Mouse (Mus musculus) forebrain, embryonic 15.5 days (tissue): ENCODE results near the gene Pim1. TPM values are rescaled to one million over a fixed set of nuclear protein-coding genes. Genes with fewer than 3 reads are reported as not detected.
A peak's percentile ranks its signal among the peaks of the same experiment; 100 is the strongest.
"Not testable (repeated sequence)": the region's sequence is repeated elsewhere in the genome, so short reads cannot be mapped to it uniquely, and the experiment has no call there.

Experiments
- ATAC-seq: fragments of 200-750 bp; cut with Nextera tagmentation; replicated peaks from 2 replicates; pipeline ENCODE4 v1.8.0; 2017; ENCODE audit warnings: mild to moderate bottlenecking, moderate TSS enrichment, moderate library complexity
- H3K27ac ChIP-seq: fragments of 300-500 bp; sonication (generic); replicated peaks from 2 replicates; pipeline ENCODE4 v1.5.1; 2015; ENCODE audit warnings: mild to moderate bottlenecking, inconsistent platforms
- H3K27me3 ChIP-seq: fragments of 300-500 bp; sonication (generic); 2 replicates; pipeline ENCODE4 v1.6.1; 2015; ENCODE audit warnings: inconsistent platforms
- H3K36me3 ChIP-seq: fragments of 300-500 bp; sonication (generic); 2 replicates; pipeline ENCODE4 v1.6.1; 2015; ENCODE audit warnings: mild to moderate bottlenecking, inconsistent platforms
- H3K4me1 ChIP-seq: fragments of 300-500 bp; sonication (generic); 2 replicates; pipeline ENCODE4 v1.6.1; 2015; ENCODE audit warnings: inconsistent platforms
- H3K4me2 ChIP-seq: fragments of 300-500 bp; sonication (generic); replicated peaks from 2 replicates; pipeline ENCODE4 v1.6.1; 2015; ENCODE audit warnings: mild to moderate bottlenecking, inconsistent platforms
- H3K4me3 ChIP-seq: fragments of 300-500 bp; sonication (generic); 2 replicates; pipeline ENCODE4 v1.5.1; 2015; ENCODE audit warnings: mild to moderate bottlenecking, inconsistent platforms
- H3K9ac ChIP-seq: fragments of 300-500 bp; sonication (generic); replicated peaks from 2 replicates; pipeline ENCODE4 v1.6.1; 2015; ENCODE audit warnings: mild to moderate bottlenecking, inconsistent platforms
- H3K9me3 ChIP-seq: fragments of 300-500 bp; sonication (generic); 2 replicates; pipeline ENCODE4 v1.6.1; 2016; ENCODE audit warnings: inconsistent platforms
- WGBS: fragments of 180-500 bp; shearing (Covaris S2); methylation state at CpG from one replicate; pipeline ENCODE4 v1.1.7; 2015; ENCODE audit warnings: mixed read lengths; 5-methylcytosine and 5-hydroxymethylcytosine counted together
- polyA plus RNA-seq: library from polyadenylated mRNA; unstranded; fragments of >200 nt; fragmentation: Nextera tagmentation; extraction: Ambion mirVana; gene quantifications from 2 replicates; pipeline ENCODE4 v1.2.1, GENCODE M21; 2015

The Pim1 gene
- polyA plus RNA-seq, 1 experiment from 2014 or later, result 15.6 TPM

- Histone ChIP-seq H3K27ac (no peak overlapping the region), H3K4me1 (peaks cover 6% of the 10 kb centered on the region), H3K27me3 (no peaks in the 10 kb centered on the region), H3K4me2 (no peak overlapping the region), H3K9ac (no peak overlapping the region), H3K36me3 (peaks cover 10% of the 10 kb centered on the region), H3K9me3 (no peaks in the 10 kb centered on the region), H3K4me3 (no peak overlapping the region)
- ATAC-seq, result no peak
- WGBS, result 72% methylated on average over 4 of the region's 4 CpGs
These were observed 7.5 kb downstream of the Pim1 start for GRCm38 (mm10) chr17:29498028-29498427.

- not testable (repeated sequence) for H3K27ac ChIP-seq, ATAC-seq, H3K27me3 ChIP-seq, H3K36me3 ChIP-seq, H3K4me2 ChIP-seq, H3K4me1 ChIP-seq, H3K9me3 ChIP-seq, H3K4me3 ChIP-seq, H3K9ac ChIP-seq
- 88% methylated on average over 2 of the region's 2 CpGs for WGBS
These were observed 8.4 kb downstream of the Pim1 start for GRCm38 (mm10) chr17:29498952-29499351.

- Histone ChIP-seq H3K4me1 (no peaks in the 10 kb centered on the region), H3K4me2 (no peak overlapping the region), H3K4me3 (no peak overlapping the region), H3K36me3 (peaks cover 3% of the 10 kb centered on the region), H3K27me3 (no peaks in the 10 kb centered on the region), H3K27ac (no peak overlapping the region), H3K9ac (no peak overlapping the region), H3K9me3 (no peaks in the 10 kb centered on the region)
- ATAC-seq, result no peak
- 82% methylated on average over 6 of the region's 6 CpGs for WGBS
These were observed 9.0 kb downstream of the Pim1 start for GRCm38 (mm10) chr17:29499511-29499910.

DNA sequence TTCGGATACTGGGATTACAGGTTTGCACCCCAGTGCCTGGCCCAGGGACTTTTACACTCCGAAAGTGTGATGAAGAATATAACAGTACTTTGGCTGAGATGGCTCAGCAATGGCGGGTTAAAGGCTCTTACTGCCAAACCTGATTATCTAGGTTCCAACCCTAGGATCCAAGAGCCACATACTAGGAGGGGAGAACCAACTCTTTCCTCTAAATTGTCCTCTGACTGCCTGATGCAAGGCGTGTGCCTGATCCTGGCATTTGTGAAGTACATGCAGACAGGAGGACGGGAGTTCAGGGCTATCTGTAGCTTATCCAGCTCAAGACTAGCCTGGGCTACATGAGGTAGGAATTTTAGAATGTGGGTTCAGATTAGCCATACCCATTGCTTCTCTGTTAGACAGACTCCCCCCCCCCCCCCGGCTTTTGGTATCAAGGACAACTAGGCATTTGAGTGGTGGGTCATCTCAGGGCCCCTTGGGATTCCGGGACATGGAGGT, 9.7 kb downstream of the Pim1 start:
- Histone ChIP-seq H3K4me2 (no peak overlapping the region), H3K36me3 (no peaks in the 10 kb centered on the region), H3K9ac (no peak overlapping the region), H3K4me3 (no peak overlapping the region), H3K27me3 (no peaks in the 10 kb centered on the region), H3K27ac (no peak overlapping the region), H3K4me1 (no peaks in the 10 kb centered on the region), H3K9me3 (no peaks in the 10 kb centered on the region)
- ATAC-seq, result no peak
- 80% methylated on average over 7 of the region's 7 CpGs for WGBS

- H3K4me1 ChIP-seq, result no peaks in the 10 kb centered on the region
These were observed 10.4 kb downstream of the Pim1 start for GRCm38 (mm10) chr17:29500802-29501469.

GRCm38 (mm10) chr17:29502005-29502668, 11.6 kb downstream of the Pim1 start:
- Histone ChIP-seq H3K4me2 (no peak overlapping the region), H3K27me3 (no peaks in the 10 kb centered on the region), H3K36me3 (no peaks in the 10 kb centered on the region), H3K4me1 (no peaks in the 10 kb centered on the region), H3K9ac (no peak overlapping the region), H3K4me3 (no peak overlapping the region), H3K27ac (no peak overlapping the region), H3K9me3 (no peaks in the 10 kb centered on the region)
- no peak for ATAC-seq
- 82% methylated on average over 7 of the region's 7 CpGs for WGBS

More at GRCm38 (mm10) chr17:29500802-29501469, 10.4 kb downstream of the Pim1 start:
- whole genome bisulfite sequencing, result 87% methylated on average over 17 of the region's 17 CpGs
- H3K36me3 ChIP-seq, result no peaks in the 10 kb centered on the region
- H3K27me3 ChIP-seq, result no peaks in the 10 kb centered on the region
- no peak overlapping the region for H3K4me3 ChIP-seq
- no peak overlapping the region for H3K9ac ChIP-seq
- H3K27ac ChIP-seq, result no peak overlapping the region
- H3K9me3 ChIP-seq, result no peaks in the 10 kb centered on the region
- no peak overlapping the region for H3K4me2 ChIP-seq
- ATAC-seq, result no peak

- Histone ChIP-seq H3K27me3 (no peaks in the 10 kb centered on the region), H3K9me3 (no peaks in the 10 kb centered on the region), H3K9ac (no peak overlapping the region), H3K27ac (no peak overlapping the region), H3K4me1 (no peaks in the 10 kb centered on the region), H3K36me3 (no peaks in the 10 kb centered on the region), H3K4me2 (no peak overlapping the region; the same call in 1 of the 2 replicates), H3K4me3 (no peak overlapping the region)
- no peak for ATAC-seq
- 21% methylated on average over 32 of the region's 32 CpGs for WGBS
These were observed 12.4 kb downstream of the Pim1 start for GRCm38 (mm10) chr17:29502669-29503665.

DNA sequence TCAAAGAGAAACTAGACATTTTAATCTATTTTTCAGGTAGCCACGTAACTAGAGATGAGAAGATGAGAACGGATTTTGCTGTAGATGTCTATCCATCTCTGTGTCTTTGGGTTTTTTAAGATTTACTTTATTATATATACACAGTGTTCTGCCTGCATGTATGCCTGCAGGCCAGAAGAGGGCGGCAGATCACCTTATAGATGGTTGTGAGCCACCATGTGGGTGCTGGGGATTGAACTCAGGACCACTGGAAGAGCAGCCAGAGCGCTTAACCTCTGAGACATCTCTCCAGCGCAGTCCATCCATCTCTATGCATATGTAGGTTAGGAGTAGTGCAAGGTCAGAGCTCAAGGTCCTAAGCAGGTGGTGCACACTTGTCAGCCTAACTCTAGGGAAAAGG, 13.1 kb downstream of the Pim1 start:
- Histone ChIP-seq H3K9ac (no peak overlapping the region), H3K27ac (no peak overlapping the region), H3K4me2 (no peak overlapping the region), H3K9me3 (no peaks in the 10 kb centered on the region), H3K4me3 (no peak overlapping the region), H3K36me3 (no peaks in the 10 kb centered on the region), H3K27me3 (no peaks in the 10 kb centered on the region), H3K4me1 (no peaks in the 10 kb centered on the region)
- ATAC-seq, result no peak
- WGBS, result 83% methylated on average over 5 of the region's 5 CpGs

DNA sequence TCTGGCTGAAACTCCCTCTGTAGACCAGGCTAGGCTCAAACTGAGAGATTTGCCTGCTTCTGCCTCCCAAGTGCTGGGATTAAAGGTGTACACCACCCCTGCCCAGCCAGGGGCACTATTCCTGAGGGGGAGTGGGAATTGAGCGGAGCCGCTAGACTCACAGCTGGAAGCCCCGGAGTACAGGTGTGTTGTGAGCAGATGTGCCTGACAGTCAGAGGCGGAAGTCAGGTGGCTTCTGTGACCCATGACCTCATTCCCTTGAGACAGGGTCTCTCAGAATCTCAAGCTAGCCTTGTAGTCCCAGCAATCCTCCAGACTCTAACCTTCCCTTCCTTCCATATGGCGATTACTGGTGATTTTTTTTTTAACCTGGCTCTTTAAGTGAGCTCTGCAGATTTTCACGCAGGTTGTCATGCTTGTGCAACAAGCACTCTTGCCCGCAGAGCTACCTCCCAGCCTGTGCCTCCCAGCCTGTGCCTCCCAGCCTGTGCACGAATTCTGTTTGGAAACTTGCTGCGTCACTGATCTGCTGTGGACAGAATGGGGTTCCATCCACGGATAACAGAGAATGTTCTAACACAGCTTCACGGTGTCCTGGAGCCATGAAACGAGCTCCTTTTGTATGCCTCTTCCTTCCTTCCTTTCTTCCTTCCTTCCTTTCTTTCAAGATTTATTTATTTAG, 18.5 kb downstream of the Pim1 start:
- Histone ChIP-seq H3K27me3 (no peaks in the 10 kb centered on the region), H3K36me3 (no peaks in the 10 kb centered on the region), H3K4me1 (no peaks in the 10 kb centered on the region), H3K4me3 (no peak overlapping the region), H3K27ac (no peak overlapping the region), H3K4me2 (no peak overlapping the region), H3K9me3 (no peaks in the 10 kb centered on the region), H3K9ac (no peak overlapping the region)
- ATAC-seq, result no peak
- 76% methylated on average over 12 of the region's 12 CpGs for WGBS

GRCm38 (mm10) chr17:29510691-29511090, 20.1 kb downstream of the Pim1 start:
- H3K4me2 ChIP-seq, result no peak overlapping the region
- H3K4me3 ChIP-seq, result no peak overlapping the region
- H3K4me1 ChIP-seq, result no peaks in the 10 kb centered on the region
- H3K9me3 ChIP-seq, result no peaks in the 10 kb centered on the region
- H3K27me3 ChIP-seq, result no peaks in the 10 kb centered on the region
- WGBS, result 79% methylated on average over 8 of the region's 8 CpGs
- ATAC-seq, result no peak
- no peaks in the 10 kb centered on the region for H3K36me3 ChIP-seq
- H3K27ac ChIP-seq, result no peak overlapping the region
- no peak overlapping the region for H3K9ac ChIP-seq

DNA sequence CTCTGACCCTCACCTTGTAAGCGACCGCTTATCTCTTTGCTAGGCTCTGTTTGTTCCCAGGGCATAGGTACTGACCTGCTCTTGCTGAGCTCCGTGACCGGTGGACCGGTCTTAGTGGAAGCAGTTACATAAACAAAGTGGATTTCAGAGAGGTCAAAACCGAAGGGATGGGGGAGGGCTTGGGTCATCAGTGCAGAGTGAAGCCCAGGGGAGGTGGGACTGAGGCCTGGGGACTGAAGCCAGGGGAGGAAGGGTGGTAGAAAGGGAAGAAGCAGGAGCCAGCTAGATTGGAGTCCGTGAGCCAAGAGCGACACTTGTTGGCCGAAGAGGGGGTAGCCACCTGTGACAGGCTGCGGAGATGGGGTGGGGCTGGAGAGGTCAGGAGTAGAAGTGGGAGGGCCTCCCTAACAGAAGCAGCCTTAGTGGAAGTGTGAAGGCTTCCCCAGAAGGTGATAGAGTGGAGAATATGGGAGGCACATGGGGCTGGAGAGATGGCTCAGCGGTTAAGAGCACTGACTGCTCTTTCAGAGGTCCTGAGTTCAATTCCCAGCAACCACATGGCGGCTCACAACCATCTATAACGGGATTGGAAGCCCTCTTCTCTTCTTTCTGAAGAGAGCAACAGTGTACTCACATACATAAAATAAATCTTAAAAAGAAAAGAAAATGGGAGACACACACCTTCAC, 22.6 kb downstream of the Pim1 start:
- Histone ChIP-seq H3K9ac (no peak overlapping the region), H3K4me1 (no peaks in the 10 kb centered on the region), H3K36me3 (no peaks in the 10 kb centered on the region), H3K27me3 (no peaks in the 10 kb centered on the region), H3K4me3 (no peak overlapping the region), H3K4me2 (no peak overlapping the region), H3K27ac (no peak overlapping the region), H3K9me3 (no peaks in the 10 kb centered on the region)
- ATAC-seq, result 0 out of 2 replicates have a peak, but pooled peaks have one; percentile 26
- 40% methylated on average over 13 of the region's 13 CpGs for WGBS
